Mouse (Mus musculus) limb, embryonic 14.5 days (tissue): Measurements from ENCODE around the gene Bmper. TPM values are rescaled to one million over a fixed set of nuclear protein-coding genes. Genes with fewer than 3 reads are reported as not detected.
A peak's percentile ranks its signal among the peaks of the same experiment; 100 is the strongest.

ENCODE experiments used
- ATAC-seq: fragments of 200-750 bp; cut with Nextera tagmentation; 2 replicates; pipeline ENCODE4 v1.8.0; 2017; ENCODE audit warnings: low read depth, moderate number of reproducible peaks, moderate TSS enrichment; ENCODE audit not compliant: low FRiP score
- DNase-seq: peaks from one replicate; pipeline ENCODE4 v3.0.0-alpha.2; 2015; ENCODE audit warnings: low spot score
- H3K27ac ChIP-seq: fragments of 300-500 bp; sonication (generic); replicated peaks from 2 replicates; pipeline ENCODE4 v1.5.1; 2014; ENCODE audit warnings: low read depth, mild to moderate bottlenecking, low read length, moderate library complexity, mixed read lengths
- H3K27me3 ChIP-seq: fragments of 300-500 bp; sonication (generic); 2 replicates; pipeline ENCODE4 v1.6.1; 2014; ENCODE audit warnings: low read length, mixed read lengths; ENCODE audit not compliant: control insufficient read depth, insufficient read depth
- H3K36me3 ChIP-seq: fragments of 300-500 bp; sonication (generic); 2 replicates; pipeline ENCODE4 v1.6.1; 2014; ENCODE audit warnings: mild to moderate bottlenecking, low read length, moderate library complexity, mixed read lengths; ENCODE audit not compliant: control insufficient read depth, insufficient read depth
- H3K4me1 ChIP-seq: fragments of 300-500 bp; sonication (generic); 2 replicates; pipeline ENCODE4 v1.6.1; 2014; ENCODE audit warnings: antibody characterized with exemption, low read length, mixed read lengths; ENCODE audit not compliant: control insufficient read depth, insufficient read depth
- H3K4me2 ChIP-seq: fragments of 300-500 bp; sonication (generic); replicated peaks from 2 replicates; pipeline ENCODE4 v1.6.1; 2014; ENCODE audit warnings: low read depth, mild to moderate bottlenecking, low read length, moderate library complexity; ENCODE audit not compliant: severe bottlenecking
- H3K4me3 ChIP-seq: fragments of 300-500 bp; sonication (generic); replicated peaks from 2 replicates; pipeline ENCODE4 v1.5.1; 2014; ENCODE audit warnings: low read length
- H3K9ac ChIP-seq: fragments of 300-500 bp; sonication (generic); 2 replicates; pipeline ENCODE4 v1.6.1; 2014; ENCODE audit warnings: mild to moderate bottlenecking, low read depth, low read length, moderate library complexity; ENCODE audit not compliant: severe bottlenecking
- H3K9me3 ChIP-seq: fragments of 300-500 bp; sonication (generic); 2 replicates; pipeline ENCODE4 v1.6.1; 2016; ENCODE audit warnings: low read length; ENCODE audit not compliant: control insufficient read depth
- POLR2A ChIP-seq: fragments of 200-500 bp; IDR thresholded peaks from 2 replicates; pipeline ENCODE4 v1.8.0; 2012; ENCODE audit warnings: inconsistent platforms, mild to moderate bottlenecking, moderate library complexity, borderline replicate concordance; ENCODE audit not compliant: insufficient read depth, insufficient read length; ENCODE audit errors: extremely low read depth
- WGBS: fragments of 180-500 bp; shearing (Covaris S2); extraction: QIAGEN DNeasy Blood & Tissue Kit; methylation state at CpG from one replicate; pipeline ENCODE4 v1.1.7; 2014; 5-methylcytosine and 5-hydroxymethylcytosine counted together
- polyA plus RNA-seq, 2 experiments: library from polyadenylated mRNA; depleted of rRNA in 1 of 2; stranded (reverse) in 1 of 2; unstranded in 1 of 2; fragments of >200 nt; fragmentation: Nextera tagmentation in 1 of 2; extraction: Ambion mirVana in 1 of 2; gene quantifications; 2 replicates each; pipeline versions ENCODE4 v1.2.1 to v1.2.3; 2012 to 2014

The Bmper gene
- polyA plus RNA-seq, 2 experiments: 13.1 to 15.7 TPM

GRCm38 (mm10) chr9:23191431-23191830 is 31.4 kb upstream of the Bmper start:
- H3K4me2 ChIP-seq: no peak overlapping the region
- H3K36me3 ChIP-seq: no peaks in the 10 kb centered on the region
- H3K27ac ChIP-seq: no peak overlapping the region
- peaks cover 7% of the 10 kb centered on the region; the same call in 1 of the 2 replicates for H3K4me1 ChIP-seq
- H3K9ac ChIP-seq: no peak overlapping the region
- ATAC-seq (no peak), DNase-seq (peak; percentile 25)
- H3K27me3 ChIP-seq: no peaks in the 10 kb centered on the region
- H3K4me3 ChIP-seq: no peak overlapping the region
- WGBS: 43% methylated on average over 2 of the region's 2 CpGs
- no peak for TF ChIP-seq POLR2A
- H3K9me3 ChIP-seq: no peaks in the 10 kb centered on the region

DNA sequence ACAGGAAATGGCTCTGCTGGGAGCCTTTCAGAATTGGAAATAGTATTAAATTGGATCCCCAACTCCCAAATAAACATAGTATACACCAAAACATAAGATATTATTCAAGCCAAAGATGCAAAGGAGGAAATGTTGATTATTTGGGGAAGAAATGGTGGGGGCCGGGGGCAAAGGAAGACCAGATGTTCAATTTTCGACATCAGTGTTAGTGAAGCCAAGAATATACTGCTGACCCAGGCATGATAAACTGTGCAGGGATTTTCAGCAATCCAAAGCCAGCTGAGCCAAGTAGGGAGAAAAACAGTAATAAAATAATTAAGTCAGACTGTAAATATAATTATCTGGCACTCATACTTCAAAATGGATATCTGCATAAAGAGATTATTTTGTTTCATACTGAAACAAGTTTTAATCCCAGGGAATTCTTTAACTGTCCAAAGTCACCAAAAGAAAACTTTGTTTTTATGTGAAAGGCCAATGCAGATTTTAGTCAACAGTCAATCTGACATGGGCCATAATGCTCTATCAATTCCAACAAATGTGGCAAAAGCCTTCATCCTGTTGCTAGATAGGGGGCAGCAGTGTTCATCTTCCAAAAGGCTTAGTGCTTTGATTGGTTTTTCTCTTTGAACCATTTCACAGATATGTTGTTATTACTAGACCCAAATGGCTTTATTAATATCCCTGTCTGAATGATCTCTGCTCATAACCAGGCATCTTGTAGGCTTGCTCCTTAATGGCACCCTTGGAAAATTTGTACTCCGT is 30.1 kb upstream of the Bmper start:
- ATAC-seq: no peak
- no peaks in the 10 kb centered on the region for H3K36me3 ChIP-seq
- H3K4me1 ChIP-seq: peaks cover 7% of the 10 kb centered on the region; the same call in 1 of the 2 replicates
- H3K9ac ChIP-seq: no peak overlapping the region
- no peak overlapping the region for H3K4me3 ChIP-seq
- H3K4me2 ChIP-seq: no peak overlapping the region
- no peaks in the 10 kb centered on the region for H3K27me3 ChIP-seq
- no peaks in the 10 kb centered on the region for H3K9me3 ChIP-seq
- no peak overlapping the region for H3K27ac ChIP-seq
- no peak for DNase-seq
- TF ChIP-seq POLR2A: no peak
- 77% methylated on average over 3 of the region's 3 CpGs for WGBS

GRCm38 (mm10) chr9:23198996-23199395 is 23.9 kb upstream of the Bmper start:
- Histone ChIP-seq H3K4me2 (no peak overlapping the region), H3K27me3 (no peaks in the 10 kb centered on the region), H3K36me3 (no peaks in the 10 kb centered on the region), H3K9ac (no peak overlapping the region), H3K4me3 (no peak overlapping the region), H3K9me3 (no peaks in the 10 kb centered on the region), H3K4me1 (no peaks in the 10 kb centered on the region), H3K27ac (no peak overlapping the region)
- no peak for TF ChIP-seq POLR2A
- no peak for ATAC-seq
- DNase-seq: no peak
- 90% methylated on average over 4 of the region's 4 CpGs for WGBS

DNA sequence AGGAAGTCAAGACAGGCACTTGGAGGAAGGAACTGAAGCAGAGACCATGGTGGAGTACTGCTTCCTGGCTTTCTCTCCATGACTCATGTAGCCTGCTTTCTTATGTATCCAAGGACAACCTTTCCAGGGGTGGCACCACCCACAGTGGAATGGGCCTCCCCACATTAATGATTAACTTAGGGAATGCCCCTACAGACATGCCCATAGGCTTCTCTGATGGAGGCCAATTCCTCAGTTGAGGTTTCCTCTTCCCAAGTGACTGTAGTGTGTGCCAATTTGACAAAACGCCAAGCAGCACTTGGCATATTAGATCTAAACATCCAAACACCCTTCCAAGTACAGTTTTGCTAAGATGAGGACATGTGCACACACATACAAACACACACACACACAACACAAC is 23.0 kb upstream of the Bmper start:
- no peak for ATAC-seq
- Histone ChIP-seq H3K9me3 (no peaks in the 10 kb centered on the region), H3K36me3 (no peaks in the 10 kb centered on the region), H3K9ac (no peak overlapping the region), H3K27me3 (no peaks in the 10 kb centered on the region), H3K27ac (no peak overlapping the region), H3K4me1 (peaks cover 3% of the 10 kb centered on the region; the same call in 1 of the 2 replicates), H3K4me3 (no peak overlapping the region), H3K4me2 (no peak overlapping the region)
- no peak for TF ChIP-seq POLR2A
- WGBS: 100% methylated on average over 1 of the region's 1 CpGs
- DNase-seq: no peak

DNA sequence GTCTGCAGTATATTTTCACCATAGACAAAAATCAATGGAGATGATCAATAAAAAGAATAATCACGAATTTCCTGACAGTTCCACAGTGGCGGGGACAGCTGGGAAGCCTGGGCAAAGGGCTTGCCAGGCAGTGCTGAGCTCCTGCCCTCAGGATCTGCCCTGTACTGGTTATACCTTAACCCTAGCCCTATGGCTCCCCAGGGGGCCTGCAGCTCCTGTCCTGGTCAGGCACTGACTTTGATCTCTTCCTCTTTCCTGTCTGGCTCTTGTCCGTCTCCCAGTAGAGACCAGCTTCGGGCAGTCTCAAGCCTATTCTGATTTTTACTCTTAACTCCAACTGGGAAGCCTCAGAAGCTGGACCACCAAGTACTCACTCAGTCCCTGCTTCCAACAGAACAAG is 22.0 kb upstream of the Bmper start:
- no peak overlapping the region for H3K27ac ChIP-seq
- no peak for TF ChIP-seq POLR2A
- ATAC-seq (no peak), DNase-seq (no peak)
- H3K4me1 ChIP-seq: peaks cover 3% of the 10 kb centered on the region; the same call in 1 of the 2 replicates
- H3K9ac ChIP-seq: no peak overlapping the region
- H3K36me3 ChIP-seq: no peaks in the 10 kb centered on the region
- no peaks in the 10 kb centered on the region for H3K9me3 ChIP-seq
- H3K4me3 ChIP-seq: no peak overlapping the region
- H3K4me2 ChIP-seq: no peak overlapping the region
- WGBS: 85% methylated on average over 4 of the region's 4 CpGs
- H3K27me3 ChIP-seq: no peaks in the 10 kb centered on the region
